Mouse (Mus musculus) left cerebral cortex, postnatal 10 days (tissue): ENCODE data around the gene Olfr1065. TPM values are rescaled to one million over a fixed set of nuclear protein-coding genes. Genes with fewer than 3 reads are reported as not detected.
"Not testable (repeated sequence)": the region's sequence is repeated elsewhere in the genome, so short reads cannot be mapped to it uniquely, and the experiment has no call there.

ENCODE experiments used
- DNase-seq, 2 experiments: peaks; one replicate each; pipeline ENCODE4 v3.0.0; 2021 to 2022; ENCODE audit warnings: low spot score in 2 of 2, mixed read lengths in 1 of 2; ENCODE audit errors: extremely low spot score in 1 of 2
- intact Hi-C: fragments of 180-260 bp; cut with DNase I; formaldehyde crosslinking; loops from one replicate; pipeline ENCODE4 v1.15.1; 2025
- total RNA-seq, 2 experiments: library from RNA; stranded (reverse); gene quantifications; 2 replicates each; pipeline ENCODE4 v1.2.3; 2021

The Olfr1065 gene
- not detected for total RNA-seq

- DNase-seq, intact Hi-C loops: not testable (repeated sequence)
Measured at GRCm38 (mm10) chr2:86450491-86450890, at the start of gene Olfr1065. Gene Olfr1065 (minus strand): TSS chr2:86450591.

- no peak for DNase-seq
- intact Hi-C loops, result no loop called here
Measured at GRCm38 (mm10) chr2:86487286-86487685, 36.9 kb upstream of the Olfr1065 start, which contains the start of gene Olfr228. Gene Olfr228 (minus strand): TSS chr2:86487386.

GRCm38 (mm10) chr2:86464442-86465109 lies 14.2 kb upstream of the Olfr1065 start:
- DNase-seq, result peak; percentile 3 to 34

GRCm38 (mm10) chr2:86460434-86460833 lies 10.0 kb upstream of the Olfr1065 start:
- no peak for DNase-seq
- intact Hi-C loops, result loop anchor here (5.0 kb wide), 1 partner anchor 733 kb away; no protein-coding TSS in a partner anchor

More at GRCm38 (mm10) chr2:86464442-86465109, 14.2 kb upstream of the Olfr1065 start:
- intact Hi-C loops, result loop anchor here (5.0 kb wide), 1 partner anchor 737 kb away; no protein-coding TSS in a partner anchor

- intact Hi-C loops, result no loop called here
- DNase-seq, result no peak
Measured at GRCm38 (mm10) chr2:86456169-86456568, 5.8 kb upstream of the Olfr1065 start, which contains the start of gene Olfr1066. Gene Olfr1066 (minus strand): TSS chr2:86456269.

- intact Hi-C loops, result not testable (repeated sequence)
Measured at GRCm38 (mm10) chr2:86442101-86442500, 8.3 kb downstream of the Olfr1065 start.

GRCm38 (mm10) chr2:86428511-86428910 lies 21.9 kb downstream of the Olfr1065 start:
- DNase-seq, intact Hi-C loops: not testable (repeated sequence)

More at GRCm38 (mm10) chr2:86442101-86442500, 8.3 kb downstream of the Olfr1065 start:
- DNase-seq, result not testable (repeated sequence)

GRCm38 (mm10) chr2:86426649-86427048 lies 23.7 kb downstream of the Olfr1065 start, which contains the start of gene Olfr1062:
Gene Olfr1062 (minus strand): TSS chr2:86426749.
- DNase-seq, intact Hi-C loops: not testable (repeated sequence)

GRCm38 (mm10) chr2:86413950-86414349 lies 36.4 kb downstream of the Olfr1065 start, which contains the start of gene Olfr1061:
Gene Olfr1061 (minus strand): TSS chr2:86414050.
- intact Hi-C loops, result no loop called here
- DNase-seq, result no peak

GRCm38 (mm10) chr2:86395114-86395513 lies 55.3 kb downstream of the Olfr1065 start:
- DNase-seq, result no peak
- intact Hi-C loops, result no loop called here

Other genes with a start within 250 kb of the Olfr1065 start
- not detected for gene Olfr1045, start 247.6 kb downstream of the Olfr1065 start, total RNA-seq
- gene Olfr1046, start 231.3 kb downstream of the Olfr1065 start, total RNA-seq, result not detected
- not detected for gene Olfr1047, start 219.2 kb downstream of the Olfr1065 start, total RNA-seq
- gene Olfr1048, start 210.3 kb downstream of the Olfr1065 start, total RNA-seq, result not detected
- gene Olfr1049, start 192.3 kb downstream of the Olfr1065 start, total RNA-seq, result not detected
- gene Olfr1051, start 171.5 kb downstream of the Olfr1065 start, total RNA-seq, result not detected
- gene Olfr1052, start 158.1 kb downstream of the Olfr1065 start, total RNA-seq, result not detected
- not detected for gene Olfr1053, start 135.3 kb downstream of the Olfr1065 start, total RNA-seq
- gene Olfr1054, start 115.2 kb downstream of the Olfr1065 start, total RNA-seq, result not detected
- gene Olfr1055, start 100.3 kb downstream of the Olfr1065 start, total RNA-seq, result not detected
- not detected for gene Olfr1056, start 88.1 kb downstream of the Olfr1065 start, total RNA-seq
- not detected for gene Olfr1057, start 72.2 kb downstream of the Olfr1065 start, total RNA-seq
- gene Olfr1058, start 62.0 kb downstream of the Olfr1065 start, total RNA-seq, result not detected
- not detected for gene Olfr1061, start 36.5 kb downstream of the Olfr1065 start, total RNA-seq
- not detected for gene Olfr1062, start 23.8 kb downstream of the Olfr1065 start, total RNA-seq
- not detected for gene Olfr1066, start 5.7 kb upstream of the Olfr1065 start, total RNA-seq
- gene Olfr228, start 36.8 kb upstream of the Olfr1065 start, total RNA-seq, result not detected
- gene Olfr1076, start 57.9 kb upstream of the Olfr1065 start, total RNA-seq, result not detected
- not detected for gene Olfr1079, start 91.9 kb upstream of the Olfr1065 start, total RNA-seq
- gene Olfr1080, start 107.6 kb upstream of the Olfr1065 start, total RNA-seq, result not detected
- not detected for gene Olfr1082, start 148.4 kb upstream of the Olfr1065 start, total RNA-seq
- gene Olfr1084, start 189.1 kb upstream of the Olfr1065 start, total RNA-seq, result not detected
- gene Olfr1085, start 211.4 kb upstream of the Olfr1065 start, total RNA-seq, result not detected
- not detected for gene Olfr1086, start 229.5 kb upstream of the Olfr1065 start, total RNA-seq
- not detected for gene Olfr1087, start 247.8 kb upstream of the Olfr1065 start, total RNA-seq